Mouse (Mus musculus): ENCODE results near the gene Kif21a.

- TF ChIP-seq CTCF (IDR thresholded peaks at IDR 0.05; ENCODE audit: control insufficient read depth, insufficient read depth, insufficient read length) (no peak), CEBPB (IDR thresholded peaks at IDR 0.05; ENCODE audit: low read depth) (no peak), MYOG (IDR thresholded peaks at IDR 0.05; ENCODE audit: control insufficient read depth, extremely low read depth, insufficient read length) (no peak), USF1 (IDR thresholded peaks at IDR 0.05; ENCODE audit: low read depth) (no peak), MYOD1 (IDR thresholded peaks at IDR 0.05; ENCODE audit: control insufficient read depth, insufficient read length, low read depth) (no peak)
These were observed 162.3 kb downstream of the Kif21a start for GRCm38 (mm10) chr15:90887466-90887865.

All from C2C12 (cell line).